Mouse (Mus musculus): ENCODE data around the gene Babam2.

The Babam2 gene

DNA sequence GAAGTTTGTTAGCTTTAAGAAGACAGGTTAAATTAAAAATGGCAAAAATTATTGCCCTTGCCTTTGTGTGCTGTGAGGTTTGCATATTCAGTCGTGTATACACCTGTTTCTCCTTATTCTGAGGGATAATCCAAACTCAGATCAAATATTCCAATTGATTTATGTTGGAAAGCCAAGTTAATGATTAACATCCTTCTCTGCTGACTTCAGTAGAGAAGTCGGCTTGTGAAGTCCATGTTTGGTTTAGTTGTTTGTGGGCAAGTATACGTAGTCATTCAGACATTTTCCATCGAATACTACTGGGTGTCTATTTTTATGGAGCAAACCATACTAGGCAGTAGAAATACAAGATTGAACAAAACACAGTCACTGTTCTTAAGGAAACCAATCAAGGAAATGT, 187.5 kb downstream of the Babam2 start:
- no peak for DNase-seq (ENCODE audit: low spot score in 2 of 2)

DNA sequence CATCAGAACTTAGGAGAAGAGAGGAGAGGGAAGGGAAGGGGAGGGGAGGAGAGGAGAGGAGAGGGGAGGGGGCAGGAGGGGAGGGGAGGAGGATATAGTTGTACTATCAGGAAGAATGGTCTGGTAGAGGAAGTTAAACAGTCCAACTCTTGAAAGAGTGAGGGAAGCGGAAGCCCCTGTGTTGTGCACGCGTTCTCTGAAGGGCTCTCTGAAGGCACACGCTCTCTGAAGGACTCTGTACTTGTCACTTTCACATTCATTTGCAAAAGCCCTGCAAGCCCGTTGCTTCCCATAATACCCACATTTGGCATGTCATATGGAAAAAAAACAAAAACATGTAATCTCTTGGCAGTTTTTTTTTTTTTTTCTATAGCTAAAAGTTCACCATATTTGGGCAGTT, 190.1 kb downstream of the Babam2 start:
- DNase-seq (ENCODE audit: low spot score in 2 of 2) = peak in 1 of 2 experiments; percentile 11

DNA sequence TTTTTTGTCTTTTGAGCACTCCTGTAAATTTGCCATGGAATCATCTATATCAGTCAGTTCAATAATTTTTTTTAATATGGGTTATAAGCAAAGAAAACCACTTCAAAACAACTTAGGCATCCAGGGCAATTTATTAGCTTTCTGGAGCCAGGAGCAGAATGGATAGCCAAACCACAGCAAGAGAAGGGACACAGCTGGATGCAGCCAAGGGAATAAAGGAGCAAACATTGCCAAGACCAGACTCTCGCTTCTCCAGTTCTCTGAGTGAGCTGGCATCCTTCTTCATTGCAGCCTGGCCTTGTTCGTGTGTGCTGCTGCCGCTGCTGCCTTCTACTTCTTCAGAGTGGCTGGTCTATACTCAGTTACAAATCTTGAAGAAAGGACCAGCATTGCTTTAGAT, 190.9 kb downstream of the Babam2 start:
- peak; percentile 58 to 59 for DNase-seq (ENCODE audit: low spot score in 2 of 2)

DNA sequence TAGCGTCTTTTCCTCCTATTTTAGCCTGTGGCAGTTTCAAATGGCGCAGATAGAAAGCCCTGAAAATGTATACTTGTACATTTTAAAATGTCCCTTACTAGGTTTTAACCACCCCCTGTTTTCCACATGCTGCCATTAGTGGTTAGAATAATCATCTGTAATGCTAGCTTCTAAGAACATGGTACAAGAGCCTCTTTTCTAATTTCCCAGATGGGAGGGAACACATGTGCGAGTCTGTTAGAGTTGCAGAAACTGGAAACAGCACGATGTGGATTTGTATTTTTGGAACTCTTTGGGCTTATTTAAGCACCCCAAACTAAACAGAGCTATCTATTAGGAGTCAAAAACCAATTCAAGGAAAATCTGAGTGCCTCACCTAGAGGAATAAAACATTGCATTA, 195.1 kb downstream of the Babam2 start:
- no peak for DNase-seq (ENCODE audit: low spot score in 2 of 2)

DNA sequence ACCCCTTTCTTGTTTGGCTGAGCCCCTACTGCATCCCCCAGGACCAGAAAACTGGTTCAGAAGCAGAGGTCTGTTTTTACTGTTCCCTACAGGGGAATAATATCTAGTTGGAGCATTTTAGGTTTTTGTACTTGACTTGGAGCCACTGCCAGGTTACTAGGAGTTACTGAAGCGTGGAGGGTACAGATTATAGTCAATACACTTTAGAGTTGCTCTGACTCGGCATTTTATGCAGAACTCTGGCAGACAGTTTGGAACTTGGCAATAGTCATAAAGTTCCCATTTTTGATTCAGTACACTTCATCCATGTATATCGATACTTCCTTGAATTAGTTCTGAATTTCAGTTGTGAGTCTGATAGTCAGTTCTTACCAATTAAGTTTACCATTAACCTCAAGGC, 202.4 kb downstream of the Babam2 start:
- DNase-seq (ENCODE audit: low spot score in 2 of 2) = no peak

DNA sequence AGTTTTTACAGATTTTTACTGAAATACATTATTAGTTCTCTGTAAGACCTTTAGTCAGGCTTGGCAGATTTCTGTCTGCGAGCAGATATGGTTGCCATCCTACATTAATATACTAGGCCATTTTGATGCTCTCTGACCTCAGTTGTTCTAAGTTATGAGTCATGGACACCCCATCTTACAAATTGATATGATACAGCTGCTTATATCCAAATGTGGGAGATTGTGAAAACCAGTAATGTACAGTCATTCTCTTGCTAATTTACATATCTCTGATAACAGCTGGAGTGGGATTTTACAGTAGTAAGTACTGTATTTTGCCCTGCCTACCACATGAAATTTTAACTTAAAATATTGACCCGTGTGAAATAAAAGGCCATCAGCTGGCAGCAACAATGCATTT, 204.7 kb downstream of the Babam2 start:
- no peak for DNase-seq (ENCODE audit: low spot score in 2 of 2)

DNA sequence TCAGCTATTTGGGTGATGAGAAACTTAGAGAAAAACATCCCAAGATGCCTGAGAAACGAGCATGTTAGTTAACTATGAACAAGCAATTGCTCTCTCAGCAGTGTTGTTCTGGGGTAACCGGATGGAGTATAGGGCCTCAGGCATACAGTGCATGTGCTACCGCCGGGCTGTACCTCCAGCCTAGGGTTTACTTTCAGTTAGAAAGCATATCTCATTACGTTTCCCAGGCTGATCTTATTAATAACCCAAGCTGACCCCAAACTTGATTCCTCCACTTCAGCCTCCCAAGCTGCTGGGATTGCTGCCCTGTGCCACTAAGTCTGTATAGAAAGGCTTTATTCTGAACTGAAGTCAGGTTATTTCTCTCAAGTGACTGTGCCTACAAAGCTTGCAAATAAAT, 205.4 kb downstream of the Babam2 start:
- DNase-seq (ENCODE audit: low spot score in 2 of 2) = no peak

DNA sequence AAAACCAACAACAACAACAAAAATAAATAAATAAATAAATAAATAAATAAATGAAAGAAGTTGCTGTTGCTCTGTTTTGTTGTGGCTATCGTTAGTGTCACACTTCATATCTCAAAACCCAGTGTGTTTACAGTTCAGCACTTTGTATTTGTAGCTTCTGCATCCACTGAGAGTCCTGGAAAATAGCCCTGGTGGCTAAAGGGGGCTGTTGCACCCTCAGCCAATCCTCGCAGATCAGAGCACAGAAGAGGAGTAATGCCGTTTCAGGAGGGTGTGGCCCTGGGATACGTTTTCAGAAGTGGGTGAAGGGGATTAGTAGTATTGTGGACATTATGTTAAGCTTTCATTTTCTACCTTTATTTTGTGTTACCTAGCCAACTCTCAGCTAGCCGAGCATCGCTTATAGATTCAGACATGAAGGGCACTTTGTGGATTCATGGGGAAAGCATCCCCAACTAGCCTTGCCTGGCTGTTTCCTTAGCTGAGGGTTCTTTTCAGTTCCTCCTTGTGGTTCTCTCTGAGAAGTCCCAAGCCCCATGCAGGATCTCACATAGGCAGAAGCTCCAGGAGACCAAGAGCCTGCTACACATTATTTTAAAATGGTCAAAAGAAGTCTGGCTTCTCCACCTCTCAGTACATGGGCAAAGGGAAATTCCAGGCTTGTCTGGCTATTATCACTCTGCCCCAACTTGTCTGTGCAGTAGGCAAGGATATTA, 207.6 kb downstream of the Babam2 start:
- DNase-seq (ENCODE audit: low spot score in 2 of 2) = no peak

DNA sequence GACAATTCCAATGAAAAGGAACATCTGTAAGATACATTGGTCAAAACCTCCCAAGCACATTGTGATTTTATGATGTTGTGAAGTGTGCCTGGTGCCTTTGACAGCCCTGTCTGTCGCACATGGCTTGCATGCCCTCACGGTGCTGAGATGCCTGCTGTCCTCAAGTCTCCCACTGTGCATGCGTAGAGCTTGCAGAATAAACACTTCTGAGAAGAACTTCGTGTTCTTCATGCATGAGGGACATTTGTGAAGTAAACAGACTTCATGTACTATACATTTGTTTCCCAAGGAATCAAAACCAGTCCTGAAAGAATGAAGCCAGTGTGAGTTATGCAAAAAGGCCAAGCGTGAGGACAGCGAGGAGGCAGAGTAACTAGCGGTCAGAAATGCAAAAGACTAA, 208.3 kb downstream of the Babam2 start:
- no peak for DNase-seq (ENCODE audit: low spot score in 2 of 2)

DNA sequence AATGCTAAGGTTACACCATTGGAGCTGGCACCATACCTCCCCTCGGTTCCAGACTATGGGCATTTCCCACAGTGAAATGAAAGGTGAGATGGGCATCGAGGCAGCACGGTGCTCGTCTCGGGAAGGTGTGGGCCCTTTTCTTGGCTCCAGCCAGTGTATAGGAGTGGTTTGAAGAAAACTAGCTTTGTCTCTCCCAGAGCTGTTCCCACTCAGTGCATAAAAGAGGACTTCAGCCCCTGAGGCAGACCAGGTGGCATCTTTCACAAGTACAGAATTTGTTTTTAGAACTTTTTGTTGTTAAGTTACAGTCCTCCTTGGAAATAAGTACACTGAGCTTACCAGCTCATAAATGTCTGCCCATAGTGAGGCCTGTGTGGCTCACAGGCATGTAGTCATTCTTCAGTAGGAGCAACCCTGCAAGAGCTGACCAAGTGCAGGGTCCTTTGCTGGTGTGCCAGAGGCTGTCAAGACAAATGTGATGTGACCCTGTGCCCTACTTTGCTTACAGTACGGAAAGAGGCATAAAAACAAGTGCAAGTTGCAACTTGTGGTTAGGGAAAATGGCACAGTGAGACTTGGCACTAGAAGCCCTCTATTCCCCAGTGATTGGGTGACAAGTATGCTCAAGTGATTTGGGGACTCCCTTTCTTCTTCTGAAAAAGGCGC, 208.9 kb downstream of the Babam2 start:
- DNase-seq (ENCODE audit: low spot score in 2 of 2) = no peak

DNA sequence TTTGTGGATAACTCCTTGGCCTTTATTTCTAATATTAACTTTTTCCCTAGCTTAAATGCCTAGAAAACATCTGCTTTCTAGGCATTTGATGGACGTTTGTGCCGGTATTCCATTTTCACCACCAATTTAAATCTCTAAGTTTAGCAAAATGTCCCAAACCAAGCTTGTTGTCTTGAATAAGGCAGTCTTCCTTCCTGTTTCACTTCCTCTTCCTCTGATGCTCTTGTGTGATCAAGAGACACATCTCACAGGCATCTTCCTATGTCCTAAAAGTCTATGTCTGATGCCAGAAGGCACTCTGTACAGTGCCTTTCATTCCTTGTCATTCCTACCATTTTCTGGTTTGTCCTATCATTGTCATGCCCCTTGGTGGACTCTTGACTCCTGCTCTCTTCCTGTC, 210.5 kb downstream of the Babam2 start:
- no peak for DNase-seq (ENCODE audit: low spot score in 2 of 2)

DNA sequence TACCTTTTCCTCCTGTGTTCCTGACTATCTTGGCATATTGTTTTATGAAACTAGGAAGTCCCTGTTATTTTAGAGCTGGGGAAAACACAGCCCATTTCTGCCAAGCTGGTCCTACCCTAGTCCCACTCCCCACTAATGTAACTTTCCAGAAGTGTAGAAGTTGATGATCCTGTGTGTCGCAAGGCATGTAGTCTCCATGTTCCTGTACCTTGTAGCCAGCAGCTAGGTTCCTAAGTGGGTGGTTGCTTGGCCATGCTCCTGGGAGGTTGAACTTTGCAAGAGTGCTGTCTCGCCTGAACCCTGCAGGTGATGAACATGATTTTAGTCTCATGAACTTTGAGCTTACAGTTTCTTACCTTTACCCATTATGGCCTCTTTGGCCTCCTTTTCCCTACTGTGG, 211.3 kb downstream of the Babam2 start:
- DNase-seq (ENCODE audit: low spot score in 2 of 2) = no peak

DNA sequence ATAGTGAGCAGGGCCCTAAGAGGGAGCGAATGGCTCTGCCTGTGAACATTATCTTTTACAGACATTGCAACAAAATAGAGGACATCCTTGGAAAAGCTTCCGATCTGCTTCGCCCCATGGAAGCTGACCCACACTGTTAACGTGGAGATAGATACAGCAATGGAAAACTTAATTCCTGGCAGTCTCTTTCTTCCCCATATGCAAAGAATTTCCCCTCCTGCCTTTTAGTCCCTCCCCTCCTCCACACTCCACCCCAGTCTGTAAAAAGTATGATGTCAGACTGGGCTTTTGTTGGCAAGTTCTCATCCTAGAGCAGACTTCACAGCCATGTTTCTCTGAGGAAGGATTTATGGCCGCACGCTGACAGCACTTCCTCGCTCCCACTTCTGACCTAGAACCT, 218.8 kb downstream of the Babam2 start:
- DNase-seq (ENCODE audit: low spot score in 2 of 2) = no peak

DNA sequence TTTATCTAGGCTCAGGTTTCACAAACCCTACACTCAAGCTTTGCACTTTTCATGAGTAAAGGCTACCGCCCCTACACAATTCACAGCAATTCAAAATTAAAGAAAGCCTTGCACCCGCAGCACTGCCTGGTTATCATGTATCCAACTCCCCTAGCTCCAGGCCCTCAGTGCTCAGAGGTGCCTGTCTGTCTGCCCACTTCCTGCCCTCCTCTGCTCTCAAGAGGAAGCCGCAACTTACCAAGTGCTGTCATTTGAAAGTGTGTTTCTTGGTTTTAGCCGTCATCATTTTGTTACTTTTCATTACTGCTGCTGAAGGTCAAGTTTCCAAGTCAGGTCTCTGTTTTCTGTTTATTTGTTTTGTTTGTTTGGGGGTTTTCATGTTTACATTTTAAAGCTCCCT, 221.1 kb downstream of the Babam2 start:
- no peak for DNase-seq (ENCODE audit: low spot score in 2 of 2)

DNA sequence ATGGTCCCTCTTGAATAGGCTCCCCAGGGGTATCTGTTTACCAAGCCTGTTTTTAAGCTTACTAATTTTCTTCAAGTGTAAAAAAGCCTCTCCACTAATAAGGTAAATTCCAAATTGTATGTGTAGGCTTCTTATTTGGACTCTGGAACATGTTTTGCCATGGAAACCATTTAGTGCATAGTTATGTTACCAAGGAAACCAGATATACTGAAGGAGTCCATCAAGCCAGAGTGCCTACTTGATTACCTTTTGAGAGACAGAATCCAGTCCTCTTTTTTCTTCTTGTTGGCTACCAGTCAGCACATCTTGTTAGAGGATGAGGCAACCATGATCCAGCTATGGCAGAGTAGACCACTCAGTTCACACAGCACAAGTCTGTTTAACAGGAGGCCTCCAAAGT, 222.6 kb downstream of the Babam2 start:
- DNase-seq (ENCODE audit: low spot score in 2 of 2) = no peak

DNA sequence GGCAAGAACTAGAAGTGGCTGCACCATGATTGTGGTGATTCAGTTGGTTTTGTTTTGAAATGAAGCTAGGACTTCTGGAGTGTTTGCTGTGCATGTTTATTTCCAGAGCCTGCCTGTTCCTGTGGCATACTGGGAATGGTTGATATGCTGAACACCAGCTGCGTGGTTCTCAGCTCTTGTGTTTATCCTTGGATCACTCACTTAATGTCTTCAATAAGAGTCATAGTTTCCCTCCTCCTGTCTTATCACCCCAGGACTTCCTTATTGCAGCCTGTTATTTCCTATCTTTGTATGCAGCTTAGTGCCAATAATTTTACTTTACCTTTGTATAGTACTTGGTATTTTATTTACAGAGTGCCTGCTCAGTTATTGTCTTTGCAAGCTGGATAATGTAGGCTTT, 223.4 kb downstream of the Babam2 start:
- DNase-seq (ENCODE audit: low spot score in 2 of 2) = no peak

DNA sequence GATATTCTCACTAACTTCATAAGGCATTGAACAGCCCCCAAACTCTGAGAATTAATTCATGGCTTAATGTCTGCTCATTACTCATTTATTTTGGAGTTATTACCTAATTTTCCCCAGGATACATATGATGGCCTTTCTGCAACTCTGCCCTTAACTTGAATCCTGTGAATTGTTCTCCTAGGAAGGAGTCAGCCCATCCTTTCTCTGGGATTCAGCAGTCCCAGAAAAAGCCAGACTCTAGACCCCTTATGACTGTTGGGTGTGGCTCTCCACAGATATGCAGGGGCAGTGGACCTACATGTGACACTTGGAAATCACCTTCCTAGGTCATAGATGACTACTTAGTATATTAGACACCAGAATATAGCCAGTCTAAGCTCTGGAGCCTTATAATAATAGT, 226.6 kb downstream of the Babam2 start:
- no peak for DNase-seq (ENCODE audit: low spot score in 2 of 2)

DNA sequence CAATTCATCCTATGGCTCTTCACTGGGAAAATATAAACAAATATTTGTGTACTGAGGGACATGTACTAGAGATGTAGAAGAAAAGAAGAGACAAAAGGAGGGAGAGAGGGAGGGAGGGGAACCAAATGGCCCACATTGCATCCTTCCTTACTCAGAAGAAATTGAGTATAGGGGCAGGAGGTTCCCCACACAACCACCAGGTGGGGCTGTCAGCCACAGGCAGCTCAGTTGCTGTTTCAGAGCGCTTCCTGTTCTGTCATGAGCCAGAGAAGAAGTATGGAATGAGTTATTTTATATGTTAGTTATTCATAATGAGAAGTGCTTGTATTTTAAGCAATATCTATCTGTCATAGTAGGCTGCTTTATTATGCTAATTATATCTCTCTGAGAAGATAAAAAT, 229.1 kb downstream of the Babam2 start:
- no peak for DNase-seq (ENCODE audit: low spot score in 2 of 2)

DNA sequence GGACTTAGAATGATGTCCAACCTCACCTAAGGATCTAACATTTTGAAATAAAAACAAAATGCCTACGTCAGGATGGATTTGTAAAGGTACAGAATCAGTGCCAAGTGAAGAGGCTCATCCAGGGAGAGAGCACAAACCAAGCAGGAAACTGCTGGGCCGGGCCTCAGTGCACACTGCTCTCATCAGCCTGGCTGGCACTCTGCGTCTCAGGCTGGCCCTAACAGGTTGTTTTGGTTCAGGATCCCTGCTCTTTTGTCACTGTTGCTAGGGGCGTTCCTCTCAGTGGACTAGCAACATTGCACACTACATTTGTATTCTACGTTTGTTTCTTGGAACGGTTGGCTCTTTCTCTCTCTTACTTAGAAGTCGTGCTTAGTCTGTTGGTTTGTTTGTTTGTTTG, 231.5 kb downstream of the Babam2 start:
- DNase-seq (ENCODE audit: low spot score in 2 of 2) = no peak

DNA sequence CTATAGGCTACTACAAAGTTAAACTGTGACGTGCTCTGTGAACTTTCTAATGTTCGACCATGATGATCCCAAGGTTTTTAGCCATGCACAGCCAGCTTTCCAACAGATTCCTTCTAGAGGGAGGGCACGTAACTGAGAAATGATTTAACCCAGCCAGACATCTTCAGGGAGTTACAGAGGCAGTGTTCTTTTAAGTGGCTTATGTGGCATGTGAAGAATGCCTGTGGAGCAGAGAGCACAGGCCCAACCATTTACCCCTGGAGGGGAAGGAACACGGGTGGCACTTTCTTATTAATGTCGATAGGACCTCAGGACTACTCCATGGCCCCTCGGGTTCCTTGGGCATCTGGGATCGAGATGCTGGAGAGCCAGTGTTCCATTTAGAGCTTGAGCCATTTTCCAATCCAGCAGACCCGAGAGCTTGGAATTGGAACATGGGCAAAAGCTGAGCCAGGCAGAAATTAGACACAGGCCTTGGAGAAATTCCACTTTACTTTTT, 233.7 kb downstream of the Babam2 start:
- DNase-seq (ENCODE audit: low spot score in 2 of 2) = no peak

DNA sequence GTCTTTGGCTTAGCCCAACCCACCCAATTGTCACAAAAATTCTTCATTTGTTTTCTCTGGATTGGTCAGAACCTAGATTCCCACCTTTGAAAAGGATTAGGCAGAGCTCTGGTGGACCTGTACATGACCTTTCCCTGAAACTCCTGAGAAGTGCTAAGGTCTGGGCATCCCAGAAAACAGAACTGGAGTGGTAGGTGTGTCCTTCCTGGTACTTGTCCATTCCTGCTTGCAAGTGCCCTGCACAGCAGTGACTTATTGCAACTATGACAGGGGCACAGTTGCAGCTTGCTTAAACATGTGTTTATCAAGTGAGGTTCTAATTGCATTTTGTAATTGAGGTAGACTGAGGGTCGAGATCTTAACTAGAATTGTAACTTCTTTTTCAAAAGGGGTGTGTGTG, 234.2 kb downstream of the Babam2 start:
- DNase-seq (ENCODE audit: low spot score in 2 of 2) = no peak

DNA sequence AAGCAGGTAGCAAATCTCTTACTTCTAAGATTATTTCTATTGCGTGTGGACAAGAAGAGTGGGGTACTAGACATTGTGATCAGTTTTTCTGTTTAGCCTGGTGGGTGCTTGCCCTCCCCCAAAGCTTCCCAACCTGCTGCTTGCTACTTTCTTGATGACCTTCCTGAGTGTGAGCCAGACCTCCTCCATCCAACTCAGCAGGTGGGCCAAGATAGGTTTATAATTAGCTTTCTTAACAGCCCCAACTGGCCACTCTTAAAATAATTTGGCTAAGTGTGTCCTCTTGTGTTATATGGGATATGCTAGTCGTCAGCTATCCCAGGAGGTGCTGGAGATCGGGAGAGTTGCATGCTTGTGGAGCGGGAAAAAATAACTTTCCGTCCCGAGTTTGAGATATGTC, 235.8 kb downstream of the Babam2 start:
- peak; percentile 24 to 35 for DNase-seq (ENCODE audit: low spot score in 2 of 2)

DNA sequence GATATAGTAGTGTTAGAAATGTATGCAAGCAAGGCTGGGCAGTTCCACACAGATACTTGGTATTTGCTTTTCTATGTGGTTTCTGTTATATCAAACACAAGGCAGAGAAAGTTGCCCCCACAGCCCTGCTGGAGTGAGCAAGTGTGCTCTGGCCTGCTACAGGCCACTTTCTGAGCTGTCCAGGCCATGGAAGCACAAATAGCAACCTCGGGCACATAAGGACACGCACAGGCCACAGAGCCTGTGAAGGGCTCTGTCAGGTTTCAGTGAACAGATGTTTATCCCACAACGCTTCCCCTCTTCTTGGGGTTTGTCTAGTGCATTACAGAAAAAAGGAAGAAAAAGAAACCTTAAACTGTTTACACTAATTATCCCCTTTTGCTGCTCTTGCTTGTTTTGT, 236.9 kb downstream of the Babam2 start:
- DNase-seq (ENCODE audit: low spot score in 2 of 2) = peak in 1 of 2 experiments; percentile 32

DNA sequence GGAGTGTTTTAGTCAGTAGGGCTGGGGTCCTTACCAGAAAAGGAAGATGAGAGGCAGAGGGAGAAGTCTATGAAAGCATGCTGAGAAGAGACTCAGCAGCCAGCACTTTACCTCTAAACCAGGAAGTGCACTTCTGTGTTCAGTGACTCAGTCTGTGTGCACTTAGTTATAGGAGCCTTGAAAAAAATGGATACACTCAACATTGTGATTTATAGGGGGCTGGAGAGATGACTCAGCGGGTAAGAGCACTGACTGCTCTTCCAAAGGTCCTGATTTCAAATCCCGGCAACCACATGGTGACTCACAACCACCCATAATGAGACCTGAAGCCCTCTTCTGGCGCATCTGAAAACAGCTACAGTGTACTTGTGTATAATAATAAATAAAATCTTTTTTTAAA, 238.5 kb downstream of the Babam2 start:
- no peak for DNase-seq (ENCODE audit: low spot score in 2 of 2)

Data from heart, adult 9 months (tissue).